Mouse (Mus musculus) neural tube, embryonic 13.5 days (tissue): ENCODE results near the gene Camk2b. TPM values are rescaled to one million over a fixed set of nuclear protein-coding genes. Genes with fewer than 3 reads are reported as not detected.

Source experiments
- ATAC-seq: fragments of 200-750 bp; cut with Nextera tagmentation; 2 replicates; pipeline ENCODE4 v1.8.0; 2017; ENCODE audit warnings: low read depth, mild to moderate bottlenecking, moderate TSS enrichment, moderate library complexity
- H3K27ac ChIP-seq: fragments of 300-500 bp; sonication (generic); replicated peaks from 2 replicates; pipeline ENCODE4 v1.5.1; 2015; ENCODE audit warnings: moderate library complexity, mild to moderate bottlenecking, inconsistent platforms
- H3K27me3 ChIP-seq: fragments of 300-500 bp; sonication (generic); 2 replicates; pipeline ENCODE4 v1.6.1; 2015; ENCODE audit warnings: mild to moderate bottlenecking, inconsistent platforms
- H3K36me3 ChIP-seq: fragments of 300-500 bp; sonication (generic); 2 replicates; pipeline ENCODE4 v1.6.1; 2015; ENCODE audit warnings: mild to moderate bottlenecking, inconsistent platforms
- H3K4me1 ChIP-seq: fragments of 300-500 bp; sonication (generic); replicated peaks from 2 replicates; pipeline ENCODE4 v1.6.1; 2015; ENCODE audit warnings: inconsistent platforms
- H3K4me2 ChIP-seq: fragments of 300-500 bp; sonication (generic); 2 replicates; pipeline ENCODE4 v1.6.1; 2015; ENCODE audit warnings: inconsistent platforms, mild to moderate bottlenecking, moderate library complexity
- H3K4me3 ChIP-seq: fragments of 300-500 bp; sonication (generic); 2 replicates; pipeline ENCODE4 v1.5.1; 2015; ENCODE audit warnings: mild to moderate bottlenecking, inconsistent platforms
- H3K9ac ChIP-seq: fragments of 300-500 bp; sonication (generic); 2 replicates; pipeline ENCODE4 v1.6.1; 2015; ENCODE audit warnings: moderate library complexity, mild to moderate bottlenecking, inconsistent platforms
- H3K9me3 ChIP-seq: fragments of 300-500 bp; sonication (generic); 2 replicates; pipeline ENCODE4 v1.6.1; 2016; ENCODE audit warnings: inconsistent platforms
- WGBS: fragments of 180-500 bp; shearing (Covaris S2); methylation state at CpG from one replicate; pipeline ENCODE4 v1.1.7; 2015; 5-methylcytosine and 5-hydroxymethylcytosine counted together
- polyA plus RNA-seq: library from polyadenylated mRNA; unstranded; fragments of >200 nt; fragmentation: Nextera tagmentation; extraction: Ambion mirVana; gene quantifications from 2 replicates; pipeline ENCODE4 v1.2.1, GENCODE M21; 2015

Gene Camk2b
- polyA plus RNA-seq, 1 experiment from 2014 or later = 55.6 TPM

DNA sequence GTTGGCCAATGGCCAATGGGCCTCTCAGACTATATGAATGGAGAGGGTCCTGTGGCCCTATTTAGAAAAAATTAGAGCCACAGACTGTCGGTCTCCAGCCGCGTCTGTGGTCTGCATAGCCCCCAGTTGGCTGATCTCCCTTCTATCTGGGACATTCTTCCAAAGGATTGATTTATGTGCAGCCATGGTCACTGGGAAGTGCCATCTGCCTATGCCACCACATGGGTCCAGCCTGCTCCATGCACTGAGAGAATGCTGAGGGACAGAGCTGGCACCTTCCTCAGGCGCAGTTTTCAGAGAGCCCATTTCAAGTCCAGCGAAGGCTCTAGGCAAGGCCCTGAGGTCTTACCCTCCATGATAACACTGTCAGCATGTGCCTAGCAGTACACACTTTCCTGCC, 72.0 kb downstream of the Camk2b start:
- Histone ChIP-seq H3K27me3 (no peaks in the 10 kb centered on the region), H3K4me2 (no peak overlapping the region), H3K4me1 (no peaks in the 10 kb centered on the region), H3K4me3 (no peak overlapping the region), H3K36me3 (peaks cover 5% of the 10 kb centered on the region; the same call in 1 of the 2 replicates), H3K9me3 (no peaks in the 10 kb centered on the region), H3K9ac (no peak overlapping the region), H3K27ac (no peak overlapping the region)
- WGBS = 63% methylated on average over 5 of the region's 5 CpGs
- no peak for ATAC-seq

DNA sequence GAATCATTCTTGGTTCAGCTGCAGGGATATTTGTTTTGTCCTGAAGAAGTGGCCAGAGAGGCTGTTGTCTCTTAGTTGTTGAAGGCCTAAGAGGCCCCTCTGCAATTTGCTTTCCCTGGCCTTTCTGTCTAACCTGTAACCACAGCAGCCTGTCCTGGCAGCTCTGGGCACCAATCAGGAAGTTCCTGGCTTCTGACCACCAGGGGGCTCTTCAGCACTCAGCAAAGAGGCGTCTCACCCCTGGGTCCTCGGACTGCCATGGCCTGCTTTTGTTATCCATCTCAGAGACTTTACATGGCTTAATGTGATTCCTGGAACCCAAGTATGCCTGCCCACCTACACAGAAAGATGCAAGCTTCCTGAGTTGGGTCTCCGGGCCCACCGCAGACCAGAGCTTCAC, 75.3 kb downstream of the Camk2b start:
- Histone ChIP-seq H3K27ac (no peak overlapping the region), H3K4me2 (no peak overlapping the region), H3K27me3 (no peaks in the 10 kb centered on the region), H3K4me1 (no peaks in the 10 kb centered on the region), H3K36me3 (peaks cover 14% of the 10 kb centered on the region; the same call in 1 of the 2 replicates), H3K9me3 (no peaks in the 10 kb centered on the region), H3K9ac (no peak overlapping the region), H3K4me3 (no peak overlapping the region)
- WGBS = 32% methylated on average over 4 of the region's 4 CpGs
- no peak for ATAC-seq

DNA sequence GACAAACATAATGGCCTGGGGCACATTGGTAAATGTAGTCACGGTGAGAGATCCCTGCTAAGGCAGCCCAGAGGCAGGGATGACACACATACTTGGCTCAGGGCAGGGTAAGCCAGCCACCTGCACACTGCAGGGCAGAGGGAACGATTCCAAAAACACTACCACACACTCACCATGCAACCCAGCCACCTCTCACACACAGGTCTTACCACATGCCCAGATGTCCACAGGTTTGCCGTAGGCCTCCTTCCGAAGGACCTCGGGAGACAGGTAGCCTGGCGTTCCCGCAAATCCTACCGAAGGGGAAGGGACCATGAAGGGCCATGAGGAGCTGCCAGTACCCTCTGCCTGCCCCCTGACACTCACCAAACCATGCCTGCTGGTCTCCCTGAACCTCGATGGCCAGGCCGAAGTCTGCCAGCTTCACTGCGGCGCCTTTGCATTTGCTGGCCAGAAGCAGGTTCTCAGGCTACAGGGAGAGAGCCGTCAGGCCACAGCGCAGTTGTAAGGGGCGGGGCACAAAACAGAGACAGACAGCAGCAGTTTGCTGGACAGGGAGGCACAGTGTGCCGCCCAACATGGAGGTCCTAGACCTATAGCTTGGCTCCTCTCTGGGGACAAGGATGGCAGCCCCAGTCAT, 76.1 kb downstream of the Camk2b start:
- H3K4me3 ChIP-seq = no peak overlapping the region
- 83% methylated on average over 16 of the region's 16 CpGs for WGBS

DNA sequence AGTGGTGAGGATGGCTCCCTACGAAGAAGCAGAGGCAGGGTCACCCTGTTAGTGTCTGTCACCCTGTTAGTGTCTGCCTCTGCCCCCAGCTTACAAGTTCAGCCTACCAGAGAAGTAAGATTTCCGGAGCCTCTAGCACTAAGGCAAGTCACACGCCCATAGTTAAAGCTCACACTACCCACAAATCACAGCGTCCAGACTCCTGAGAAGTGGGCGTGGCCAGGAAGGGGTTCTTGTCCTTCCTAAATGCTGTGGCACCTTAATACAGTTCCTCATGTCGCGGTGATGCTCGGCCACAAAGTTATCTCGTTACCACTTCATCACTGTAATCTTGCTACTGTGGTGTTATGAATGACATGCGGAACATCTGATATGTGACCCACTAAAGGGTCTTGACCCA, 78.0 kb downstream of the Camk2b start:
- H3K36me3 ChIP-seq = peaks cover 14% of the 10 kb centered on the region; the same call in 1 of the 2 replicates
- H3K27ac ChIP-seq = no peak overlapping the region
- no peaks in the 10 kb centered on the region for H3K27me3 ChIP-seq
- no peaks in the 10 kb centered on the region for H3K4me1 ChIP-seq
- no peak overlapping the region for H3K9ac ChIP-seq
- ATAC-seq = no peak
- no peaks in the 10 kb centered on the region for H3K9me3 ChIP-seq
- WGBS = 79% methylated on average over 10 of the region's 10 CpGs
- H3K4me3 ChIP-seq = no peak overlapping the region
- no peak overlapping the region for H3K4me2 ChIP-seq

More for the DNA sequence above, 76.1 kb downstream of the Camk2b start:
- Histone ChIP-seq H3K36me3 (peaks cover 14% of the 10 kb centered on the region; the same call in 1 of the 2 replicates), H3K4me2 (no peak overlapping the region), H3K9ac (no peak overlapping the region), H3K9me3 (no peaks in the 10 kb centered on the region), H3K27me3 (no peaks in the 10 kb centered on the region), H3K4me1 (no peaks in the 10 kb centered on the region), H3K27ac (no peak overlapping the region)
- ATAC-seq = no peak

DNA sequence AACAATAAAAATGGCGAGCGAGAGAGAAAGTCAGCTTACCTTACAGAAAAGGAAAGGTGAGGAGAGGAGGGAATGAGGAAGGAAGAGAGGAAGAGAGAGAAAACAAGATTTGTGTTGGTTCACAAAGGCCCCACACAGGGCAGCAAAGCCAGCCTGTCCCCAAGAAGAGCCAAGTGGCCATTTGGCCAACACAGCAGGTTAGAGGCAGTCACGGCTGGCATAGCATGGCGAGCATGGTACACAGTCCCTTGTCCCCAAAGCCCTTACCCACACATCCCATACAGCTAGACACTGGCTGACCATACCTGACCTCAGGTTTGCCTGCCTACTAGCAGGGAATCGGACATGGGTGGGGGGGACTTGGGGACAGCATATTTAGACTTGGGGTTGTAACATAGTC, 82.5 kb downstream of the Camk2b start:
- Histone ChIP-seq H3K36me3 (peaks cover 4% of the 10 kb centered on the region; the same call in 1 of the 2 replicates), H3K4me2 (no peak overlapping the region), H3K27me3 (no peaks in the 10 kb centered on the region), H3K9me3 (no peaks in the 10 kb centered on the region), H3K4me1 (no peaks in the 10 kb centered on the region), H3K9ac (no peak overlapping the region), H3K4me3 (no peak overlapping the region), H3K27ac (no peak overlapping the region)
- 93% methylated on average over 5 of the region's 5 CpGs for WGBS
- ATAC-seq = no peak

DNA sequence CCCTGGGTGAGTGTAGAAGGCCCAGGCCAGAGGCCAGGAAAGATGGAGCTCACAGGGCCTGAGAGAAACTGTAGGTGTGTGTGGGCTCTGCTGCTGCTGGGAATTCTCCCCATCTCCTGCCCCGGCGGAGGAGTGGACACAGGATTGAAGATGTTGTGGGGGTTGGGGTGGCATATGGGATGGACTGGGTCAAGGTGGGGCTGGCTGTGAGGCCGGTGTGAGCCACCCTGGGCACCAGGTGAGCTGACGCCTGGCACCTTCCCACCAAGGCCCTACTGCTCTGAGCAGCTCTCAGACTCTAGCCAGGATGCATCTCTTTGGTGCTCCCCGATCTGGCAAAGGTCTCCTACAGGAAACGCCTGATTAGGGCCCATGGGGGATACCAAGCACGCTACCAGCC, 84.8 kb downstream of the Camk2b start:
- Histone ChIP-seq H3K4me1 (no peaks in the 10 kb centered on the region), H3K9ac (no peak overlapping the region), H3K4me2 (no peak overlapping the region), H3K27ac (no peak overlapping the region), H3K9me3 (no peaks in the 10 kb centered on the region), H3K36me3 (no peaks in the 10 kb centered on the region; the same call in 1 of the 2 replicates), H3K4me3 (no peak overlapping the region), H3K27me3 (no peaks in the 10 kb centered on the region)
- WGBS = 85% methylated on average over 7 of the region's 7 CpGs
- no peak for ATAC-seq

DNA sequence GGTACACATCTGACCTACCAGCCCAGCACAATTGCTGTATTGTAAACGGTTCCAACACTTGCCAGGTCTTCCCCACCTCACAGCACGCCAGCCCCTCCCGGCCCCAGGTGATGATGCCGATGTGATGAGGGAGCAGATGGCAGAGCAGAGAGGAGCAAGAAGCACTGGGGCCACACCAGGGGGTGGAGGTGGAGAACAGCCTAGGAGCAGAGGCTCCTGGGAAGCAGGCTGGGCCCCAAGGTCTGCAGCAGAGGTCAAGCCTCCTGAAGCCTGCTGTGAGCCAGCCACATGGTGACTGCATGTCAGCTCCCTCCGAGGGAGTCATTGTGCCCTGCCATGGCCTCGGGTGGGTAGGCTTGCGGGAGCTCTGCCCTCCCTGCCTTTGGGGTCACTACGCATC, 85.6 kb downstream of the Camk2b start:
- ATAC-seq = no peak
- Histone ChIP-seq H3K4me2 (no peak overlapping the region), H3K9ac (no peak overlapping the region), H3K27me3 (no peaks in the 10 kb centered on the region), H3K4me3 (no peak overlapping the region), H3K36me3 (no peaks in the 10 kb centered on the region; the same call in 1 of the 2 replicates), H3K27ac (no peak overlapping the region), H3K4me1 (no peaks in the 10 kb centered on the region), H3K9me3 (no peaks in the 10 kb centered on the region)
- WGBS = 75% methylated on average over 8 of the region's 8 CpGs

DNA sequence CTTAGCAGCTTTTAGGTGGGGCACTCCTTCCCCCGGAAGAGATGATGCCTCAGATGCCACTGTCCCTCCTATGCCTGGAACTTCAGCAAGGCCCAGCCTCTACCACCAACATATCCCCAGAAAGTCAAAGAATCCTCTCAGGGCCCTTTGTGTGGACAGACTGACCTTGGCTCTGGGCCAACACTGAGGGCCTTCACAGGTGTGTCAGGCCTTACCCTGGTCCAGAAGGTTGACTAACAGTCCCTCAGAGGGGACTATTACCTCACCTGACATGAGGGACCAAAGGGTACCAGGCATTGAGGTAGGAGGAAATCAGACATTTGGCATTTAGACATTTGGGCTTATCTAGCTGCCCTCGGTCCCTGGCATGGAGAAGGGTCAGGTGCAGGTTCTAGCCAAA, 86.1 kb downstream of the Camk2b start:
- H3K4me1 ChIP-seq = no peaks in the 10 kb centered on the region
- ATAC-seq = no peak
- WGBS = 90% methylated on average over 2 of the region's 2 CpGs
- no peaks in the 10 kb centered on the region for H3K9me3 ChIP-seq
- no peak overlapping the region for H3K4me2 ChIP-seq
- H3K9ac ChIP-seq = no peak overlapping the region
- no peak overlapping the region for H3K4me3 ChIP-seq
- H3K27ac ChIP-seq = no peak overlapping the region
- no peaks in the 10 kb centered on the region; the same call in 1 of the 2 replicates for H3K36me3 ChIP-seq
- no peaks in the 10 kb centered on the region for H3K27me3 ChIP-seq

DNA sequence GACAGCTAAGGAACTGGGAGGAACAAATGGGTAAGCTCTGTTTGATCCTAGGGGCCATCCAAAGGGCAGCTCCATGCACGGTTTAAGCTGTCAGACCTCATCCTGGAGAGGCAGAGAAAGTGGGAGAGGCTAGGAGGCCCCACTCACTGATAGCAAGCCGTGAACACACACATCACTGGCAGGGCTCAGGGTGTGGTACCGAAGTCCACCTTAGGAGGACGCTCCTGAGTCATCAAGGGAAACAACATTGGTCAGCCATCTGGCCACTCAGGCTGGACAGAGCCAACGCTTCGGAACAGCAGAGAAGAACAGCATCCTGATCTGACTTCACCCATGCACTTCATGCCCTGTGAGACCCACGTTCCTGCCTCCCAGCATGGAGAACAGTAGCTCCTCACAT, 87.1 kb downstream of the Camk2b start:
- Histone ChIP-seq H3K4me3 (no peak overlapping the region), H3K9ac (no peak overlapping the region), H3K4me2 (no peak overlapping the region), H3K36me3 (no peaks in the 10 kb centered on the region; the same call in 1 of the 2 replicates), H3K27me3 (no peaks in the 10 kb centered on the region), H3K4me1 (no peaks in the 10 kb centered on the region), H3K27ac (no peak overlapping the region), H3K9me3 (no peaks in the 10 kb centered on the region)
- ATAC-seq = no peak
- 89% methylated on average over 7 of the region's 7 CpGs for WGBS

DNA sequence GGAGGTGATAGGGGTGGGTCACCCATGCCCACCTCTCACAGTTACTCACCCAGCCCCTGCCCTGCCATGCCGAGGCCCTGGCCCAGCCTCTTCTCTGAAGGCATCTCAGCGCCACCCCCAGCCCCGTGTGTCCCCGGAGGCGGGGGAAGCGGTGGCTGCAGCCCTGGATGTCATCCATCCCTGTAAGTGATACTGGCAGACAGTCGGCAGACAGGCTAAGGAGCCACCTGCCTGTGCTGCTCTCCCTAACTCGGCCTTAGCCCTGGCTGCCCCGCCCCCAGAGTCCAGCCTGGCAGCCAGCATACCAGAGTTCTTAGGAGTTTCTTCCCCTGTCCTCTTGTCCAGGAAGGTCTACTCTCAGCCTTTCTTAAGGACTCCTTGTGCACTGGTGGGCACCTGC, 90.1 kb downstream of the Camk2b start:
- H3K27ac ChIP-seq = no peak overlapping the region
- H3K4me2 ChIP-seq = no peak overlapping the region
- H3K9ac ChIP-seq = no peak overlapping the region
- 16% methylated on average over 9 of the region's 9 CpGs for WGBS
- H3K27me3 ChIP-seq = no peaks in the 10 kb centered on the region
- H3K4me1 ChIP-seq = peaks cover 8% of the 10 kb centered on the region
- no peaks in the 10 kb centered on the region for H3K9me3 ChIP-seq
- no peak for ATAC-seq
- no peak overlapping the region for H3K4me3 ChIP-seq
- H3K36me3 ChIP-seq = peaks cover 14% of the 10 kb centered on the region

DNA sequence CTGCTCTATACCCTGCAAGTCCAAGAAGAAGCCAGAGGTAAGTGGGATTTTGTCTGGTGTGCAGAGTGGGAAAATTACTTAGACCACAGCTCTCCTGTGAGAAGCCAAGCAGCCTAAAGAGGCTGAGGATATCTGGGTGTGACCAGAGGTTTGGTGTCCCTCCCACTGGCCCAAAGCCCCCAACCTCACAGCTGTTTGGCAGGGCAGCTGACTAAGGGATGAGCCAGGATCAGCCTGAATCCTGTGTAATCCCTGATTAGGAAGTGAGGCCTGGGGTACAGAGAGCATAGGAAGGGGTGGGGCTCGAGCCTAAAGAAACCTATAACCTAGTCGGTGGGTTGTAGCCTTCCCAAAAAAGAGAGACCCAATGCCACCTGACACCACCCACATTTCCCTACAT, 91.1 kb downstream of the Camk2b start:
- H3K9ac ChIP-seq = no peak overlapping the region
- H3K27ac ChIP-seq = no peak overlapping the region
- 80% methylated on average over 2 of the region's 2 CpGs for WGBS
- H3K4me1 ChIP-seq = peaks cover 8% of the 10 kb centered on the region
- H3K4me2 ChIP-seq = no peak overlapping the region
- no peaks in the 10 kb centered on the region for H3K9me3 ChIP-seq
- ATAC-seq = no peak
- H3K27me3 ChIP-seq = no peaks in the 10 kb centered on the region
- H3K4me3 ChIP-seq = no peak overlapping the region
- peaks cover 25% of the 10 kb centered on the region for H3K36me3 ChIP-seq

DNA sequence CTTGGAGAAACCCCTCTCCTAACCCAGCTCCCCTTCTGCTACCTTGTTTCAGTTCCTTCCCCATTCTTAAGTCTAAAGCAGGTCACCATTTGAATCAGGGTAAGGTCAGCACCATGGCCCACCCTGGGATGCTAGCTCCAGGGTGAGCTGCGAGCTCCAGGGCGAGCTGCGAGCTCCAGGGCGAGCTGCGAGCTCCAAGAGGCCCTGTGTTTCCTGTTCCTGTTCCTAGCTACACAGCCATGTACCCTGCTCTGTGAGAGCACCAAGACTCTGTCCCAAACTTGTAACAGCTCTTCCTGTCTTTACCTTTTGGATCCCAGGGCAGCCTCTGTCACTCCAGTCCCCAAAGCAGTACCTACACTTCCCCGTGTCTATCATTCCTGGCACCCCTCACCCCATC, 92.1 kb downstream of the Camk2b start:
- Histone ChIP-seq H3K4me3 (no peak overlapping the region), H3K9ac (no peak overlapping the region), H3K4me1 (peaks cover 8% of the 10 kb centered on the region), H3K36me3 (peaks cover 35% of the 10 kb centered on the region), H3K27ac (no peak overlapping the region), H3K9me3 (no peaks in the 10 kb centered on the region), H3K27me3 (no peaks in the 10 kb centered on the region), H3K4me2 (no peak overlapping the region)
- ATAC-seq = no peak
- 89% methylated on average over 6 of the region's 6 CpGs for WGBS

DNA sequence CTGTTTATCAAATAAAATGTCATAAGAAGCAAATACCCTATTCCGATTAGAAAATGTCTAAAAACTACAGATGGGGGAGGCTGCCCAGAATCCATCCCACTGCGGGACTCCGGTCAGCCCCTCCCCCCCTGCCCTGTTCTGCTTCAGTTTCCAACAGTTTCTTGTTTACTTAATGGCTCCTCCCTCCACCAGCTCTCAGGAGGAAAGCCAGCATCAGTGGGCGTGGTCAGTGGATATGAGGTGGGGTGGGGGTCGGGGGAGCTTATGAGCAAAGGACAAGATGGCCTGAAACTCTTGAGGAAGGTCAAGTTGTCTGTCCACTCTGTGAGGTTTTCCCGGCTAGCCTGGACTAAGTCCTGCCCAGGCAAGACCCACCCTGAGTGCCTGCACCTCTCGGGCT, 93.0 kb downstream of the Camk2b start:
- Histone ChIP-seq H3K27ac (no peak overlapping the region), H3K36me3 (peaks cover 44% of the 10 kb centered on the region), H3K9me3 (no peaks in the 10 kb centered on the region), H3K9ac (no peak overlapping the region), H3K4me2 (no peak overlapping the region), H3K27me3 (no peaks in the 10 kb centered on the region), H3K4me1 (peaks cover 8% of the 10 kb centered on the region), H3K4me3 (no peak overlapping the region)
- ATAC-seq = no peak
- whole genome bisulfite sequencing = 57% methylated on average over 7 of the region's 7 CpGs
